Mouse (Mus musculus): Measurements from ENCODE around the gene Snap47.
A peak's percentile ranks its signal among the peaks of the same experiment; 100 is the strongest.

Gene Snap47

GRCm38 (mm10) chr11:59451086-59451485, at the start of gene Snap47:
Gene Snap47, minus strand, starts transcription at chr11:59451186.
- no peak for DNase-seq (ENCODE audit: inconsistent age in 2 of 2, low spot score in 1 of 2)

GRCm38 (mm10) chr11:59497747-59498146, 46.8 kb upstream of the Snap47 start:
- no peak for DNase-seq (ENCODE audit: inconsistent age in 2 of 2, low spot score in 1 of 2)

- DNase-seq (ENCODE audit: inconsistent age in 2 of 2, low spot score in 1 of 2): no peak
These were observed 45.8 kb upstream of the Snap47 start for GRCm38 (mm10) chr11:59496672-59497310.

GRCm38 (mm10) chr11:59486222-59486621, 35.2 kb upstream of the Snap47 start:
- peak in 1 of 2 experiments; percentile 25 for DNase-seq (ENCODE audit: inconsistent age in 2 of 2, low spot score in 1 of 2)

GRCm38 (mm10) chr11:59485641-59486040, 34.7 kb upstream of the Snap47 start:
- peak; percentile 54 to 77 for DNase-seq (ENCODE audit: inconsistent age in 2 of 2, low spot score in 1 of 2)

- peak; percentile 31 to 84 for DNase-seq (ENCODE audit: inconsistent age in 2 of 2, low spot score in 1 of 2)
These were observed 32.2 kb upstream of the Snap47 start for GRCm38 (mm10) chr11:59483212-59483611.

- DNase-seq (ENCODE audit: inconsistent age in 2 of 2, low spot score in 1 of 2): no peak
These were observed 26.3 kb upstream of the Snap47 start for GRCm38 (mm10) chr11:59477240-59477639.

- peak; percentile 90 to 96 for DNase-seq (ENCODE audit: inconsistent age in 2 of 2, low spot score in 1 of 2)
These were observed 21.3 kb upstream of the Snap47 start, which contains the start of gene Zfp867 for GRCm38 (mm10) chr11:59472326-59472677. Gene Zfp867, minus strand, starts transcription at chr11:59472474.

GRCm38 (mm10) chr11:59471413-59472325, 20.7 kb upstream of the Snap47 start:
- peak in 1 of 2 experiments; percentile 52 for DNase-seq (ENCODE audit: inconsistent age in 2 of 2, low spot score in 1 of 2)

- DNase-seq (ENCODE audit: inconsistent age in 2 of 2, low spot score in 1 of 2): no peak
These were observed 9.5 kb upstream of the Snap47 start for GRCm38 (mm10) chr11:59460459-59460858.

- DNase-seq (ENCODE audit: inconsistent age in 2 of 2, low spot score in 1 of 2): peak; percentile 87 to 92
These were observed 8.0 kb upstream of the Snap47 start for GRCm38 (mm10) chr11:59458973-59459372.

- no peak for DNase-seq (ENCODE audit: inconsistent age in 2 of 2, low spot score in 1 of 2)
These were observed 5.9 kb upstream of the Snap47 start for GRCm38 (mm10) chr11:59456891-59457290.

GRCm38 (mm10) chr11:59456346-59456745, 5.4 kb upstream of the Snap47 start:
- peak; percentile 34 to 75 for DNase-seq (ENCODE audit: inconsistent age in 2 of 2, low spot score in 1 of 2)

- DNase-seq (ENCODE audit: inconsistent age in 2 of 2, low spot score in 1 of 2): no peak
These were observed 685 bp downstream of the Snap47 start for GRCm38 (mm10) chr11:59450230-59450771.

- peak; percentile 95 to 98 for DNase-seq (ENCODE audit: inconsistent age in 2 of 2, low spot score in 1 of 2)
These were observed 1.2 kb downstream of the Snap47 start, which contains the start of gene Jmjd4 for GRCm38 (mm10) chr11:59449741-59450229. Gene Jmjd4, plus strand, starts transcription at chr11:59450045.

- no peak for DNase-seq (ENCODE audit: inconsistent age in 2 of 2, low spot score in 1 of 2)
These were observed 7.9 kb downstream of the Snap47 start for GRCm38 (mm10) chr11:59443102-59443501.

- no peak for DNase-seq (ENCODE audit: inconsistent age in 2 of 2, low spot score in 1 of 2)
These were observed 13.0 kb downstream of the Snap47 start for GRCm38 (mm10) chr11:59437954-59438353.

- DNase-seq (ENCODE audit: inconsistent age in 2 of 2, low spot score in 1 of 2): peak in 1 of 2 experiments; percentile 73
These were observed 18.7 kb downstream of the Snap47 start for GRCm38 (mm10) chr11:59432261-59432660.

- DNase-seq (ENCODE audit: inconsistent age in 2 of 2, low spot score in 1 of 2): no peak
These were observed 21.0 kb downstream of the Snap47 start for GRCm38 (mm10) chr11:59429959-59430358.

- no peak for DNase-seq (ENCODE audit: inconsistent age in 2 of 2, low spot score in 1 of 2)
These were observed 22.8 kb downstream of the Snap47 start for GRCm38 (mm10) chr11:59428057-59428660.

GRCm38 (mm10) chr11:59425671-59426101, 25.3 kb downstream of the Snap47 start:
- peak in 1 of 2 experiments; percentile 61 for DNase-seq (ENCODE audit: inconsistent age in 2 of 2, low spot score in 1 of 2)

Data from adrenal gland, adult (tissue).